Mouse (Mus musculus) MEL (cell line): ENCODE data around the gene Kptn. TPM values are rescaled to one million over a fixed set of nuclear protein-coding genes. Genes with fewer than 3 reads are reported as not detected.

Source experiments
- DNase-seq: peaks from one replicate; pipeline ENCODE4 v3.0.0; 2011; ENCODE audit warnings: low read depth, low spot score
- H3K27ac ChIP-seq: 2 replicates; pipeline ENCODE4 v1.5.1; 2012; ENCODE audit warnings: low read depth, mild to moderate bottlenecking, control low read depth, low read length, moderate library complexity; ENCODE audit not compliant: control insufficient read depth
- H3K27me3 ChIP-seq, 2 experiments: fragments of 150-350 bp in 1 of 2; sonication (generic) in 1 of 2; 2 replicates each; pipeline ENCODE4 v1.6.1; 2012; ENCODE audit warnings: low read length in 2 of 2, mild to moderate bottlenecking in 2 of 2, improper control_type of control experiment in 1 of 2, moderate library complexity in 1 of 2; ENCODE audit not compliant: insufficient read depth in 2 of 2, control insufficient read depth in 1 of 2
- H3K36me3 ChIP-seq, 2 experiments: 2 replicates each; pipeline ENCODE4 v1.6.1; 2012 to 2014; ENCODE audit warnings: low read length in 2 of 2, improper control_type of control experiment in 1 of 2, inconsistent platforms in 1 of 2, mild to moderate bottlenecking in 1 of 2; ENCODE audit not compliant: insufficient read depth in 2 of 2, control insufficient read depth in 1 of 2
- H3K4me1 ChIP-seq, 2 experiments: fragments of 150-350 bp in 1 of 2; sonication (generic) in 1 of 2; 2 replicates each; pipeline ENCODE4 v1.6.1; 2012; ENCODE audit warnings: low read length in 2 of 2, improper control_type of control experiment in 1 of 2, mild to moderate bottlenecking in 1 of 2; ENCODE audit not compliant: insufficient read depth in 2 of 2, control insufficient read depth in 1 of 2
- H3K4me3 ChIP-seq, 2 experiments: fragments of 150-350 bp in 1 of 2; sonication (generic) in 1 of 2; 2 replicates each; pipeline ENCODE4 v1.5.1; 2012; ENCODE audit warnings: low read depth in 2 of 2, low read length in 2 of 2, mild to moderate bottlenecking in 2 of 2, moderate library complexity in 2 of 2, control low read depth in 1 of 2, improper control_type of control experiment in 1 of 2; ENCODE audit not compliant: control insufficient read depth in 1 of 2, insufficient read depth in 1 of 2
- H3K79me2 ChIP-seq: 2 replicates; pipeline ENCODE4 v1.6.1; 2012; ENCODE audit warnings: mild to moderate bottlenecking, low read length, moderate library complexity; ENCODE audit not compliant: control insufficient read depth, poor library complexity, insufficient read depth
- H3K9ac ChIP-seq: 2 replicates; pipeline ENCODE4 v1.6.1; 2012; ENCODE audit warnings: low read depth, mild to moderate bottlenecking, control low read depth, low read length, moderate library complexity; ENCODE audit not compliant: control insufficient read depth, poor library complexity, severe bottlenecking
- H3K9me3 ChIP-seq: fragments of 150-350 bp; sonication (generic); replicated peaks from 2 replicates; pipeline ENCODE4 v1.6.1; 2012; ENCODE audit warnings: mild to moderate bottlenecking, low read length, improper control_type of control experiment, moderate library complexity; ENCODE audit not compliant: insufficient read depth
- GABPA ChIP-seq: IDR thresholded peaks from 2 replicates; pipeline ENCODE4 v1.6.1; 2012; ENCODE audit warnings: low read depth, mild to moderate bottlenecking, inconsistent platforms, low read length, improper control_type of control experiment, moderate library complexity
- GATA1 ChIP-seq: IDR thresholded peaks from 2 replicates; pipeline ENCODE4 v1.6.1; 2011; ENCODE audit warnings: low read depth, low read length, improper control_type of control experiment
- JUND ChIP-seq: IDR thresholded peaks from 2 replicates; pipeline ENCODE4 v1.6.1; 2011; ENCODE audit warnings: low read depth, mild to moderate bottlenecking, improper control_type of control experiment, low read length
- MAFK ChIP-seq: IDR thresholded peaks from 2 replicates; pipeline ENCODE4 v1.6.1; 2011; ENCODE audit warnings: low read depth, mild to moderate bottlenecking, low read length, improper control_type of control experiment, borderline replicate concordance
- MAZ ChIP-seq: IDR thresholded peaks from 2 replicates; pipeline ENCODE4 v1.6.1; 2012; ENCODE audit warnings: low read depth, mild to moderate bottlenecking, inconsistent platforms, low read length, improper control_type of control experiment
- MXI1 ChIP-seq: IDR thresholded peaks from 2 replicates; pipeline ENCODE4 v1.6.1; 2011; ENCODE audit warnings: mild to moderate bottlenecking, low read depth, low read length, improper control_type of control experiment
- MYB ChIP-seq: IDR thresholded peaks from 2 replicates; pipeline ENCODE4 v1.6.1; 2011; ENCODE audit warnings: mild to moderate bottlenecking, low read depth, low read length, improper control_type of control experiment
- MYC ChIP-seq: IDR thresholded peaks from 2 replicates; pipeline ENCODE4 v1.6.1; 2011; ENCODE audit warnings: low read depth, mild to moderate bottlenecking, low read length, improper control_type of control experiment, moderate library complexity
- NELFE ChIP-seq: IDR thresholded peaks from 2 replicates; pipeline ENCODE4 v1.6.1; 2011; ENCODE audit warnings: low read depth, low read length, improper control_type of control experiment
- NRF1 ChIP-seq: IDR thresholded peaks from 2 replicates; pipeline ENCODE4 v1.6.1; 2014; ENCODE audit warnings: low read depth, mild to moderate bottlenecking, inconsistent platforms, low read length, improper control_type of control experiment, moderate library complexity; ENCODE audit not compliant: poor library complexity, insufficient read depth, severe bottlenecking
- POLR2A ChIP-seq, 2 experiments: IDR thresholded peaks; 2 replicates each; pipeline ENCODE4 v1.6.1; 2011 to 2012; ENCODE audit warnings: low read length in 2 of 2, mild to moderate bottlenecking in 2 of 2, control low read depth in 1 of 2, improper control_type of control experiment in 1 of 2, low read depth in 1 of 2, moderate library complexity in 1 of 2; ENCODE audit not compliant: control insufficient read depth in 1 of 2, insufficient read depth in 1 of 2, poor library complexity in 1 of 2
- POLR2AphosphoS2 ChIP-seq: IDR thresholded peaks from 2 replicates; pipeline ENCODE4 v1.6.1; 2011; ENCODE audit warnings: low read length, improper control_type of control experiment
- RCOR1 ChIP-seq: IDR thresholded peaks from 2 replicates; pipeline ENCODE4 v1.6.1; 2012; ENCODE audit warnings: low read depth, mild to moderate bottlenecking, inconsistent platforms, low read length, improper control_type of control experiment
- TCF12 ChIP-seq: IDR thresholded peaks from 2 replicates; pipeline ENCODE4 v1.6.1; 2014; ENCODE audit warnings: low read depth, mild to moderate bottlenecking, inconsistent platforms, low read length, improper control_type of control experiment, moderate library complexity
- USF1 ChIP-seq: IDR thresholded peaks from 2 replicates; pipeline ENCODE4 v1.6.1; 2014; ENCODE audit warnings: low read depth, mild to moderate bottlenecking, inconsistent platforms, low read length, improper control_type of control experiment, moderate library complexity
- ZNF384 ChIP-seq: IDR thresholded peaks from 2 replicates; pipeline ENCODE4 v1.6.1; 2012; ENCODE audit warnings: low read depth, mild to moderate bottlenecking, inconsistent platforms, low read length, improper control_type of control experiment
- polyA plus RNA-seq, 2 experiments: library from polyadenylated mRNA; stranded (reverse) in 1 of 2; unstranded in 1 of 2; fragments of >175 nt in 1 of 2; fragments of >200 nt in 1 of 2; gene quantifications; 2 replicates each; pipeline versions ENCODE4 v1.2.1 to v1.2.4; 2012; ENCODE audit warnings: low replicate concordance in 2 of 2, low read depth in 1 of 2; ENCODE audit not compliant: insufficient read length in 2 of 2, insufficient read depth in 1 of 2, missing spikeins in 1 of 2
- total RNA-seq: library from RNA; depleted of rRNA; stranded (reverse); fragments of 300-350 nt; gene quantifications from 2 replicates; pipeline ENCODE4 v1.2.3, GENCODE M21; 2012

The Kptn gene
- total and polyA plus RNA-seq, 3 experiments: 17.8 to 19.6 TPM; not detected in 1

DNA sequence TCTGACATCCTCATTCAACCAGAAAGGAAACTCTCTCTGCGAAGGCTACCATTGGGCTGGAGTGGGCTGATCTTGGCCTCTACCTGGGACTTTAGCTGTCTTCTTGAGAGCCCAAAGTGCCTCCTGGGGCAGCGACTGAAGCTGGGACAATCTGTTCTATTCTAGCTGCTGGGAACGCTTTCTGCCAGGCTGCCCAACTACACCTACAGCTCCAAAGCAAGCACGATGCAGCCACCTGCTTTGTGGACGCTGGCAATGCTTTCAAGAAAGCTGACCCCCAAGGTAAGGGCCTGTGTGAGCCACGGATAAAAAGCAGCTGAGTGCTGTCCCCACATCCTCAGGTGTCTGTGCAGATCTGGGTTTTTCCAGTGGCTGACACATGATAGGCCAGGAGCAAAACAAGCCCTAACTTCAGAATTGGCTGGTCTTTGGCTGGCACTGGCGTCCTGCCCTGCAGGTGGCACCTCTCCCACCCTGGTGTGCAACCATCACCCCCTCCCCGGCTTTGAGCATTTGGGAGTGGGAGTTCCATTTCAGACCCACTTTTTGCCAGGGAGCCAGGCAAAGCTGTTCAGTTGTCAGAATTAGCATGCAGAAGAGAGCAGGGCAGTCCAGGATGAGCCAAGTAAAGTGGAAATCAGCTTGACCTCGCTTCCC is 10.7 kb upstream of the Kptn start:
- no peaks in the 10 kb centered on the region for H3K27me3 ChIP-seq
- no peak for TF ChIP-seq JUND
- TF ChIP-seq MXI1: no peak
- TF ChIP-seq USF1: no peak
- no peak for TF ChIP-seq ZNF384
- no peak for TF ChIP-seq MYB
- no peak for TF ChIP-seq NRF1
- no peak for TF ChIP-seq RCOR1
- no peak for TF ChIP-seq POLR2AphosphoS2
- TF ChIP-seq MAZ: no peak
- TF ChIP-seq TCF12: no peak
- 0 out of 2 replicates have a peak, but pooled peaks cover 2% of the 10 kb centered on the region for H3K79me2 ChIP-seq
- H3K27ac ChIP-seq: no peak overlapping the region
- H3K4me1 ChIP-seq: no peaks in the 10 kb centered on the region
- H3K36me3 ChIP-seq: peaks cover 0 to 1% of the 10 kb centered on the region in 2 experiments; a peak in 2 of 4 replicates
- H3K9ac ChIP-seq: no peak overlapping the region
- no peak for DNase-seq
- no peaks in the 10 kb centered on the region for H3K9me3 ChIP-seq
- H3K4me3 ChIP-seq: no peak overlapping the region

DNA sequence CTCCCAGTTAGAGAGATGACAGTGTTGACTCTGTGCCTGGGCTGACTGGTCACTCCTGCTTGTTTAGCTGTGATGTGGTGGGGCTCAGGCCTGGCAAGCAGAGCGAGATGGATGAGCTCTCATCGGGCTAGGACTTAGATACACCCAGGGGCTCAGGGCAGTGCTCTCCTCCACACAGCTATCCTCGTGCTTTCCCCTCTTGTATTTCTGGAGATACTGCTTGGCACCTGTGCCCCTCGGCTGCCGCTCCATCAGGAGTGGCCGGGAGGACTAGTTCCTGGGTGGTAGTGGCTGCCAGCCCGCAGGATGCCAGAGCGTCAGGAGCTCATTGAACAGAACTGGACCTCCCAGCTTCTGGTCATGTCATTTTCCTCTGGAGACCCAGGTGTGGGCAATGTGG is 9.5 kb upstream of the Kptn start:
- H3K27me3 ChIP-seq: no peaks in the 10 kb centered on the region
- no peak overlapping the region for H3K9ac ChIP-seq
- H3K79me2 ChIP-seq: 0 out of 2 replicates have a peak, but pooled peaks cover 2% of the 10 kb centered on the region
- H3K4me1 ChIP-seq: no peaks in the 10 kb centered on the region
- H3K9me3 ChIP-seq: no peaks in the 10 kb centered on the region
- no peak overlapping the region for H3K27ac ChIP-seq
- H3K4me3 ChIP-seq: no peak overlapping the region
- no peak for DNase-seq
- TF ChIP-seq GATA1 (no peak), NRF1 (no peak), MYC (no peak), MAFK (no peak), ZNF384 (no peak), NELFE (no peak), GABPA (no peak), POLR2AphosphoS2 (no peak), TCF12 (no peak), POLR2A (IDR thresholded peaks at IDR 0.05; ENCODE audit: control insufficient read depth in 1 of 2, insufficient read depth in 1 of 2, low read depth in 1 of 2, low read length in 2 of 2, poor library complexity in 1 of 2) (no peak)
- H3K36me3 ChIP-seq: peaks cover 0 to 1% of the 10 kb centered on the region in 2 experiments; a peak in 2 of 4 replicates
